Mouse (Mus musculus) lung, postnatal 36 days (tissue): Measurements from ENCODE around the gene 9530077C05Rik.
"Not testable (repeated sequence)": the region's sequence is repeated elsewhere in the genome, so short reads cannot be mapped to it uniquely, and the experiment has no call there.

Source experiments
- DNase-seq: peaks from one replicate; pipeline ENCODE4 v3.0.0; 2022; ENCODE audit warnings: mixed read lengths

Gene 9530077C05Rik

GRCm38 (mm10) chr9:22420491-22420890 lies 9.2 kb downstream of the 9530077C05Rik start:
- DNase-seq = no peak

GRCm38 (mm10) chr9:22422559-22422958 lies 11.2 kb downstream of the 9530077C05Rik start:
- no peak for DNase-seq

- no peak for DNase-seq
Measured at GRCm38 (mm10) chr9:22423507-22423906, 12.2 kb downstream of the 9530077C05Rik start.

GRCm38 (mm10) chr9:22424196-22424595 lies 12.9 kb downstream of the 9530077C05Rik start:
- no peak for DNase-seq

GRCm38 (mm10) chr9:22424719-22425118 lies 13.4 kb downstream of the 9530077C05Rik start:
- no peak for DNase-seq

- DNase-seq = no peak
Measured at GRCm38 (mm10) chr9:22428028-22428665, 16.8 kb downstream of the 9530077C05Rik start.

GRCm38 (mm10) chr9:22428666-22429410 lies 17.5 kb downstream of the 9530077C05Rik start:
- DNase-seq = no peak

GRCm38 (mm10) chr9:22429533-22430241 lies 18.4 kb downstream of the 9530077C05Rik start:
- DNase-seq = peak; percentile 21

- peak; percentile 12 for DNase-seq
Measured at GRCm38 (mm10) chr9:22430315-22430840, 19.1 kb downstream of the 9530077C05Rik start.

- no peak for DNase-seq
Measured at GRCm38 (mm10) chr9:22433221-22433620, 21.9 kb downstream of the 9530077C05Rik start.

- no peak for DNase-seq
Measured at GRCm38 (mm10) chr9:22434101-22434500, 22.8 kb downstream of the 9530077C05Rik start.

GRCm38 (mm10) chr9:22438826-22439225 lies 27.5 kb downstream of the 9530077C05Rik start:
- DNase-seq = no peak

- DNase-seq = peak; percentile 6
Measured at GRCm38 (mm10) chr9:22443157-22443556, 31.8 kb downstream of the 9530077C05Rik start.

- DNase-seq = no peak
Measured at GRCm38 (mm10) chr9:22445123-22445522, 33.8 kb downstream of the 9530077C05Rik start.

GRCm38 (mm10) chr9:22447213-22447612 lies 35.9 kb downstream of the 9530077C05Rik start:
- DNase-seq = peak; percentile 17

GRCm38 (mm10) chr9:22448420-22448819 lies 37.1 kb downstream of the 9530077C05Rik start:
- peak; percentile 9 for DNase-seq

- no peak for DNase-seq
Measured at GRCm38 (mm10) chr9:22449209-22449608, 37.9 kb downstream of the 9530077C05Rik start.

GRCm38 (mm10) chr9:22452697-22453096 lies 41.4 kb downstream of the 9530077C05Rik start:
- DNase-seq = no peak

- DNase-seq = no peak
Measured at GRCm38 (mm10) chr9:22453501-22453924, 42.2 kb downstream of the 9530077C05Rik start.

GRCm38 (mm10) chr9:22453990-22454389 lies 42.7 kb downstream of the 9530077C05Rik start, which contains the start of gene Gm17545:
TSS of gene Gm17545 (plus strand) at chr9:22454290.
- not testable (repeated sequence) for DNase-seq

GRCm38 (mm10) chr9:22455041-22455440 lies 43.7 kb downstream of the 9530077C05Rik start:
- no peak for DNase-seq

- peak; percentile 32 for DNase-seq
Measured at GRCm38 (mm10) chr9:22457142-22457835, 46.0 kb downstream of the 9530077C05Rik start.
